In genomic region chr3:132865596-132865995, GRCm38 (mm10) we compare ENCODE assay signal across 29 mouse cellular contexts.
DNase-seq lines count a peak whose midpoint lies in the region; ATAC-seq and TF ChIP-seq lines count a peak whose summit lies in the region.
"Had no signal": no experiment of that assay in that cellular context is flagged by ENCODE, and none has a peak within 500 bp of the region (broad histone marks: within the 10 kb centered on the region; RNA-seq: fewer than 3 reads in every experiment).

No protein-coding gene starts in this region.

- H3K27me3 ChIP-seq in embryonic facial prominence, embryonic 13.5 days: no peaks in the 10 kb centered on the region
- H3K27me3 ChIP-seq in embryonic facial prominence, embryonic 10.5 days (replicated peaks; ENCODE audit: low read depth, poor library complexity, severe bottlenecking): no peaks in the 10 kb centered on the region
- H3K27me3 ChIP-seq in kidney, postnatal 0 days (ENCODE audit: insufficient read depth, low read length): no peaks in the 10 kb centered on the region
- no peaks in the 10 kb centered on the region for H3K27me3 ChIP-seq in myocyte (ENCODE audit: control insufficient read depth, insufficient read depth, insufficient read length)
- H3K27me3 ChIP-seq: forebrain, embryonic 15.5 days; heart, embryonic 12.5 days; hindbrain, embryonic 13.5 days; limb, embryonic 15.5 days; liver, embryonic 15.5 days; neural tube, embryonic 12.5 days had no signal

- no peak overlapping the region for H3K4me3 ChIP-seq in embryonic facial prominence, embryonic 13.5 days
- no peak overlapping the region for H3K4me3 ChIP-seq in embryonic facial prominence, embryonic 10.5 days
- no peak overlapping the region for H3K4me3 ChIP-seq in kidney, postnatal 0 days (replicated peaks; ENCODE audit: low read depth, low read length)
- no peak overlapping the region for H3K4me3 ChIP-seq in myocyte
- H3K4me3 ChIP-seq: forebrain, embryonic 10.5 days; forebrain, embryonic 15.5 days; heart, adult 2 months; heart, embryonic 12.5 days; hindbrain, embryonic 13.5 days; limb, embryonic 10.5 days; limb, embryonic 15.5 days; liver, embryonic 15.5 days; lung, embryonic 15.5 days; neural tube, embryonic 12.5 days had no signal

- DNase-seq in embryonic facial prominence, embryonic 10.5 days (ENCODE audit: low spot score): no peak
- DNase-seq in kidney, adult 8-10 months: peak; percentile 31 to 66
- peak; percentile 58 for DNase-seq in kidney, postnatal 0 days (ENCODE audit: low spot score)
- DNase-seq in gastrocnemius, adult 18-20 months (ENCODE audit: low spot score): no peak
- no peak for DNase-seq in lung, postnatal 4 days
- no peak for DNase-seq in spleen, postnatal 4 days (ENCODE audit: low spot score in 2 of 2)
- DNase-seq: adrenal gland, adult 2 months; adrenal gland, postnatal 36 days; cerebellum, adult 18-20 months; cerebellum, postnatal 10 days; heart, adult 2 months; heart, postnatal 4 days; right cerebral cortex, adult 18-20 months; spleen, adult 18-20 months; thymus, postnatal 4 days had no signal

- no peaks in the 10 kb centered on the region for H3K79me2 ChIP-seq in myocyte (ENCODE audit: control insufficient read depth, insufficient read depth)

- TF ChIP-seq POLR2A in myocyte (IDR thresholded peaks at IDR 0.05; ENCODE audit: insufficient read length, low read depth): no peak

- H3K4me2 ChIP-seq in embryonic facial prominence, embryonic 13.5 days: no peak overlapping the region
- H3K4me2 ChIP-seq in kidney, postnatal 0 days (ENCODE audit: low read length): peak overlapping the region; percentile 24; the same call in 1 of the 2 replicates
- peak overlapping the region; percentile 33 for H3K4me2 ChIP-seq in myocyte (ENCODE audit: low read depth)
- H3K4me2 ChIP-seq: forebrain, embryonic 15.5 days; heart, embryonic 12.5 days; hindbrain, embryonic 13.5 days; limb, embryonic 15.5 days; liver, embryonic 15.5 days; lung, embryonic 15.5 days; midbrain, embryonic 11.5 days; neural tube, embryonic 12.5 days had no signal

- 84% methylated on average over 4 of the region's 4 CpGs for WGBS in embryonic facial prominence, embryonic 13.5 days
- WGBS in embryonic facial prominence, embryonic 10.5 days: 92% methylated on average over 4 of the region's 4 CpGs
- WGBS in kidney, postnatal 0 days: 57% methylated on average over 4 of the region's 4 CpGs

- H3K4me1 ChIP-seq in embryonic facial prominence, embryonic 13.5 days: peaks cover 40% of the 10 kb centered on the region
- peaks cover 3% of the 10 kb centered on the region for H3K4me1 ChIP-seq in embryonic facial prominence, embryonic 10.5 days
- peaks cover 21% of the 10 kb centered on the region for H3K4me1 ChIP-seq in kidney, postnatal 0 days (replicated peaks; ENCODE audit: insufficient read depth, low read length)
- H3K4me1 ChIP-seq: hindbrain, embryonic 13.5 days; liver, embryonic 15.5 days; lung, embryonic 15.5 days; neural tube, embryonic 12.5 days had no signal

- peak overlapping the region; percentile 58; the same call in 1 of the 2 replicates for H3K27ac ChIP-seq in embryonic facial prominence, embryonic 13.5 days
- H3K27ac ChIP-seq in embryonic facial prominence, embryonic 10.5 days (replicated peaks): no peak overlapping the region
- peak overlapping the region; percentile 81 for H3K27ac ChIP-seq in kidney, postnatal 0 days
- H3K27ac ChIP-seq: forebrain, embryonic 10.5 days; forebrain, embryonic 15.5 days; heart, adult 2 months; hindbrain, embryonic 13.5 days; limb, embryonic 10.5 days; limb, embryonic 15.5 days; liver, embryonic 15.5 days; lung, embryonic 15.5 days; neural tube, embryonic 12.5 days had no signal

- no peak for TF ChIP-seq CTCF in kidney, postnatal 0 days (IDR thresholded peaks at IDR 0.05; ENCODE audit: low read depth)

- no peak overlapping the region for H3K9ac ChIP-seq in embryonic facial prominence, embryonic 13.5 days
- H3K9ac ChIP-seq in kidney, postnatal 0 days (ENCODE audit: low read depth, low read length): no peak overlapping the region
- H3K9ac ChIP-seq: forebrain, embryonic 15.5 days; heart, embryonic 12.5 days; hindbrain, embryonic 13.5 days; limb, embryonic 15.5 days; liver, embryonic 15.5 days; lung, embryonic 15.5 days; neural tube, embryonic 12.5 days had no signal

- H3K36me3 ChIP-seq in embryonic facial prominence, embryonic 13.5 days: no peaks in the 10 kb centered on the region
- H3K36me3 ChIP-seq in embryonic facial prominence, embryonic 10.5 days (replicated peaks): no peaks in the 10 kb centered on the region
- H3K36me3 ChIP-seq in kidney, postnatal 0 days (ENCODE audit: insufficient read depth, low read length): no peaks in the 10 kb centered on the region
- H3K36me3 ChIP-seq in myocyte (ENCODE audit: control insufficient read depth, insufficient read depth): no peaks in the 10 kb centered on the region
- H3K36me3 ChIP-seq: forebrain, embryonic 10.5 days; forebrain, embryonic 15.5 days; heart, embryonic 12.5 days; hindbrain, embryonic 13.5 days; limb, embryonic 10.5 days; limb, embryonic 15.5 days; liver, embryonic 15.5 days; lung, embryonic 15.5 days; neural tube, embryonic 12.5 days had no signal

- H3K9me3 ChIP-seq in embryonic facial prominence, embryonic 13.5 days: no peaks in the 10 kb centered on the region
- no peaks in the 10 kb centered on the region for H3K9me3 ChIP-seq in embryonic facial prominence, embryonic 10.5 days
- no peaks in the 10 kb centered on the region for H3K9me3 ChIP-seq in kidney, postnatal 0 days (replicated peaks; ENCODE audit: low read length)
- H3K9me3 ChIP-seq: forebrain, embryonic 10.5 days; forebrain, embryonic 15.5 days; heart, embryonic 12.5 days; hindbrain, embryonic 13.5 days; limb, embryonic 10.5 days; limb, embryonic 15.5 days; liver, embryonic 15.5 days; lung, embryonic 15.5 days; neural tube, embryonic 12.5 days had no signal

- no peak overlapping the region for H3ac ChIP-seq in myocyte (ENCODE audit: control insufficient read depth, insufficient read length)

- ATAC-seq in embryonic facial prominence, embryonic 13.5 days (ENCODE audit: insufficient number of reproducible peaks, insufficient read depth, low FRiP score, low TSS enrichment, low read depth): no peak
- peak; percentile 82 for ATAC-seq in kidney, postnatal 0 days (replicated peaks; ENCODE audit: low FRiP score, low read depth)
- ATAC-seq: forebrain, embryonic 15.5 days; intestine, embryonic 16.5 days; midbrain, embryonic 16.5 days had no signal

TF ChIP-seq in myocyte, 11 proteins besides CTCF, POLR2A, EP300 and RAD21:
- TF ChIP-seq CEBPB (IDR thresholded peaks at IDR 0.05; ENCODE audit: insufficient read depth, poor library complexity, severe bottlenecking) (no peak), SRF (IDR thresholded peaks at IDR 0.05; ENCODE audit: control insufficient read depth, insufficient read length, low read depth) (no peak), POLR2AphosphoS2 (IDR thresholded peaks at IDR 0.05; ENCODE audit: insufficient read length, low read depth) (no peak)

Comparison
In these comparisons a context has a peak if more than half of its experiments do, and no peak if none do; other contexts are left out.
1. DNase-seq: peak in kidney, adult 8-10 months (2 of 2) and kidney, postnatal 0 days (single experiment); none in embryonic facial prominence, embryonic 10.5 days (single experiment), gastrocnemius, adult 18-20 months (single experiment), lung, postnatal 4 days (0 of 2) and spleen, postnatal 4 days (0 of 2).